Mouse (Mus musculus): ENCODE results near the gene Nop9. TPM values are rescaled to one million over a fixed set of nuclear protein-coding genes. Genes with fewer than 3 reads are reported as not detected.
A peak's percentile ranks its signal among the peaks of the same experiment; 100 is the strongest.

Gene Nop9
- polyA plus RNA-seq (2014; fragmentation: Nextera tagmentation; extraction: Ambion mirVana) = 43.3 and 44.0 TPM in 2 replicates

GRCm38 (mm10) chr14:55745180-55745860 is at the start of gene Nop9, which contains the start of gene Dhrs1:
Gene Nop9 (plus strand): TSS chr14:55745693.
Gene Dhrs1 (minus strand): TSS chr14:55745690.
- H3K36me3 ChIP-seq (ENCODE audit: control insufficient read depth, insufficient read depth, low read length) = peaks cover 32% of the 10 kb centered on the region
- no peak within 1 kb of the TSS for H3K27ac ChIP-seq (ENCODE audit: low read depth, low read length)
- 3% methylated on average over 38 of the region's 48 CpGs for WGBS
- H3K9ac ChIP-seq (ENCODE audit: low read depth, low read length) = peak within 1 kb of the TSS; percentile 83
- no peaks in the 10 kb centered on the region for H3K27me3 ChIP-seq (ENCODE audit: control insufficient read depth, insufficient read depth, low read length)
- peaks cover 23% of the 10 kb centered on the region for H3K4me1 ChIP-seq (ENCODE audit: control insufficient read depth, insufficient read depth, low read length)
- ATAC-seq (ENCODE audit: low FRiP score, low TSS enrichment) = peak; percentile 87
- peak within 1 kb of the TSS; percentile 92 for H3K4me3 ChIP-seq (ENCODE audit: low read length)
- H3K4me2 ChIP-seq (replicated peaks; ENCODE audit: low read depth, low read length) = peak within 1 kb of the TSS; percentile 95
- H3K9me3 ChIP-seq (ENCODE audit: control insufficient read depth, low read length) = no peaks in the 10 kb centered on the region

DNA sequence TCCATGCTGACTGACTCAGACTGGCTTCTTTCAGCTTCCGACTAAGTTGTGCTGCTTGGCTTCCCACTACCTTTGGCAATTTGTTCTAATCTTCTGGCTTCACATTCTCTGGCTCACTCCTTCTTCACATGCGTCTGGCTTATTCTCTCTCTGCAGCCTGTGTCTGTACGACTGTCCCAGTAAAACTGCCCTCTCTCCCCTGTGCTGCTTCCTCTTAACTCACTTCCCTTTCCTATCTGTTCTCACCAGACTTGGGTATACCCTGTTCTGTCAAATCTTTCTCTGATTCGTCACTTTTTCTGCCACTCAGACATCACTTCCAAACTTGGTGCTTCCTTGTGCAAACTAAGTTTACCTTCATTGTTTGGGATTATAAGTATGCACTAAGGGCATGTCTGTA is 48.3 kb upstream of the Nop9 start:
- Histone ChIP-seq H3K27ac (ENCODE audit: low read depth, low read length) (no peak overlapping the region), H3K27me3 (ENCODE audit: control insufficient read depth, insufficient read depth, low read length) (no peaks in the 10 kb centered on the region), H3K4me1 (ENCODE audit: control insufficient read depth, insufficient read depth, low read length) (0 out of 2 replicates have a peak, but pooled peaks cover 4% of the 10 kb centered on the region), H3K36me3 (ENCODE audit: control insufficient read depth, insufficient read depth, low read length) (no peaks in the 10 kb centered on the region), H3K4me2 (replicated peaks; ENCODE audit: low read depth, low read length) (no peak overlapping the region), H3K4me3 (ENCODE audit: low read length) (no peak overlapping the region), H3K9me3 (ENCODE audit: control insufficient read depth, low read length) (no peaks in the 10 kb centered on the region), H3K9ac (ENCODE audit: low read depth, low read length) (no peak overlapping the region)
- ATAC-seq (ENCODE audit: low FRiP score, low TSS enrichment) = no peak
- 82% methylated on average over 4 of the region's 4 CpGs for WGBS

GRCm38 (mm10) chr14:55701131-55701530 is 44.4 kb upstream of the Nop9 start:
- Histone ChIP-seq H3K4me2 (replicated peaks; ENCODE audit: low read depth, low read length) (no peak overlapping the region), H3K27me3 (ENCODE audit: control insufficient read depth, insufficient read depth, low read length) (no peaks in the 10 kb centered on the region), H3K9ac (ENCODE audit: low read depth, low read length) (no peak overlapping the region), H3K9me3 (ENCODE audit: control insufficient read depth, low read length) (no peaks in the 10 kb centered on the region), H3K36me3 (ENCODE audit: control insufficient read depth, insufficient read depth, low read length) (no peaks in the 10 kb centered on the region), H3K4me3 (ENCODE audit: low read length) (no peak overlapping the region), H3K4me1 (ENCODE audit: control insufficient read depth, insufficient read depth, low read length) (0 out of 2 replicates have a peak, but pooled peaks cover 8% of the 10 kb centered on the region), H3K27ac (ENCODE audit: low read depth, low read length) (no peak overlapping the region)
- peak; percentile 34; the same call in 1 of the 2 replicates for ATAC-seq (ENCODE audit: low FRiP score, low TSS enrichment)
- WGBS = 29% methylated on average over 9 of the region's 9 CpGs

GRCm38 (mm10) chr14:55702761-55703160 is 42.7 kb upstream of the Nop9 start:
- Histone ChIP-seq H3K4me3 (ENCODE audit: low read length) (no peak overlapping the region), H3K9me3 (ENCODE audit: control insufficient read depth, low read length) (no peaks in the 10 kb centered on the region), H3K27me3 (ENCODE audit: control insufficient read depth, insufficient read depth, low read length) (no peaks in the 10 kb centered on the region), H3K4me2 (replicated peaks; ENCODE audit: low read depth, low read length) (no peak overlapping the region), H3K4me1 (ENCODE audit: control insufficient read depth, insufficient read depth, low read length) (0 out of 2 replicates have a peak, but pooled peaks cover 8% of the 10 kb centered on the region), H3K9ac (ENCODE audit: low read depth, low read length) (no peak overlapping the region), H3K27ac (ENCODE audit: low read depth, low read length) (no peak overlapping the region), H3K36me3 (ENCODE audit: control insufficient read depth, insufficient read depth, low read length) (no peaks in the 10 kb centered on the region)
- 33% methylated on average over 6 of the region's 6 CpGs for whole genome bisulfite sequencing
- ATAC-seq (ENCODE audit: low FRiP score, low TSS enrichment) = no peak

GRCm38 (mm10) chr14:55706051-55706600 is 39.4 kb upstream of the Nop9 start:
- Histone ChIP-seq H3K4me2 (replicated peaks; ENCODE audit: low read depth, low read length) (no peak overlapping the region), H3K4me3 (ENCODE audit: low read length) (no peak overlapping the region), H3K9me3 (ENCODE audit: control insufficient read depth, low read length) (no peaks in the 10 kb centered on the region), H3K4me1 (ENCODE audit: control insufficient read depth, insufficient read depth, low read length) (0 out of 2 replicates have a peak, but pooled peaks cover 5% of the 10 kb centered on the region), H3K27me3 (ENCODE audit: control insufficient read depth, insufficient read depth, low read length) (no peaks in the 10 kb centered on the region), H3K27ac (ENCODE audit: low read depth, low read length) (no peak overlapping the region), H3K36me3 (ENCODE audit: control insufficient read depth, insufficient read depth, low read length) (no peaks in the 10 kb centered on the region), H3K9ac (ENCODE audit: low read depth, low read length) (no peak overlapping the region)
- WGBS = 87% methylated on average over 8 of the region's 8 CpGs
- no peak for ATAC-seq (ENCODE audit: low FRiP score, low TSS enrichment)

- no peak for ATAC-seq (ENCODE audit: low FRiP score, low TSS enrichment)
- no peaks in the 10 kb centered on the region for H3K27me3 ChIP-seq (ENCODE audit: control insufficient read depth, insufficient read depth, low read length)
Measured at GRCm38 (mm10) chr14:55707397-55707796, 38.1 kb upstream of the Nop9 start.

DNA sequence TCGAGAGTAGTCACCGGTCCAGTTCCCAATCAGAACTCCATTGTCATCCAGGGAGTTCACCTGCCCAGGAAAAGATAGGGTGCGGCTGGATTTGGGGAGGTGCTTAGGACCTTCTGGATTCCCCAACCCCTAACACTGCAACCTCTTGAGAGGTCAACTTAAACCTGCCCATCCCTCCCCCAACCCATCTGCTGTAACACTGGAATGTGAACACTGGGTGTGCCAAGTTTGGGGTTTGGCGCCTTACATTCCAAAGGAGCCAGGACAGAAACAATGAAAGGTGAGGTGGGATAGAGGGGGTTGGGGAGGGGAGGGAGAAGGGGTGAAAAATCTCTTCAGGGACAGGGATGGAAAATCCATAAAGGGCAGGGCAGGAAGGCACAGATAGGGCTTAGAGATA is 36.0 kb upstream of the Nop9 start:
- no peak overlapping the region for H3K27ac ChIP-seq (ENCODE audit: low read depth, low read length)
- no peaks in the 10 kb centered on the region for H3K9me3 ChIP-seq (ENCODE audit: control insufficient read depth, low read length)
- no peak overlapping the region for H3K4me2 ChIP-seq (replicated peaks; ENCODE audit: low read depth, low read length)
- no peak overlapping the region for H3K4me3 ChIP-seq (ENCODE audit: low read length)
- ATAC-seq (ENCODE audit: low FRiP score, low TSS enrichment) = no peak
- H3K9ac ChIP-seq (ENCODE audit: low read depth, low read length) = no peak overlapping the region
- 90% methylated on average over 4 of the region's 4 CpGs for WGBS
- 0 out of 2 replicates have a peak, but pooled peaks cover 5% of the 10 kb centered on the region for H3K27me3 ChIP-seq (ENCODE audit: control insufficient read depth, insufficient read depth, low read length)
- no peaks in the 10 kb centered on the region for H3K36me3 ChIP-seq (ENCODE audit: control insufficient read depth, insufficient read depth, low read length)
- 0 out of 2 replicates have a peak, but pooled peaks cover 3% of the 10 kb centered on the region for H3K4me1 ChIP-seq (ENCODE audit: control insufficient read depth, insufficient read depth, low read length)

More at GRCm38 (mm10) chr14:55707397-55707796, 38.1 kb upstream of the Nop9 start:
- no peak overlapping the region for H3K27ac ChIP-seq (ENCODE audit: low read depth, low read length)
- H3K4me1 ChIP-seq (ENCODE audit: control insufficient read depth, insufficient read depth, low read length) = 0 out of 2 replicates have a peak, but pooled peaks cover 3% of the 10 kb centered on the region
- H3K9ac ChIP-seq (ENCODE audit: low read depth, low read length) = no peak overlapping the region
- H3K4me3 ChIP-seq (ENCODE audit: low read length) = no peak overlapping the region
- H3K36me3 ChIP-seq (ENCODE audit: control insufficient read depth, insufficient read depth, low read length) = no peaks in the 10 kb centered on the region
- no peak overlapping the region for H3K4me2 ChIP-seq (replicated peaks; ENCODE audit: low read depth, low read length)
- no peaks in the 10 kb centered on the region for H3K9me3 ChIP-seq (ENCODE audit: control insufficient read depth, low read length)
- WGBS = 87% methylated on average over 5 of the region's 5 CpGs

DNA sequence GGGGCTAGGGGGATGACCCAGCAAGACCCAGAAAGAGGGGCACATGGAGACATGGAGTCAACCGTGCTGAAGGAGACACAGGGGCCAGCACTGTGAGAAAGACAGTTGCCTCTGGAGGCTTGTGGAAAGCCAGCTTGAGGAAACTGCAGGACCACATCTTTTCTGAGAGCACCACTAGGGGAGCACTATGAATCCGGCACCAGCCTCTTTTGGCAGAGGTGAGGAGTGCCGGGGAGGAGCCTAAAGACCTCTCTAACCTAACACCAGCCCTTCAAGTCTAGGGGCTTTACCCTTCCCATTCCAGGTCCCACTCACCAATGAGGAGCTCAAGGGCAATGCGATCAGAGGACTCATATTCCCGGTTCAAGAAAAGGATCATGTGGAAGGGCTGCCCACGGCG is 33.7 kb upstream of the Nop9 start:
- Histone ChIP-seq H3K4me3 (ENCODE audit: low read length) (no peak overlapping the region), H3K27me3 (ENCODE audit: control insufficient read depth, insufficient read depth, low read length) (0 out of 2 replicates have a peak, but pooled peaks cover 5% of the 10 kb centered on the region), H3K9ac (ENCODE audit: low read depth, low read length) (no peak overlapping the region), H3K36me3 (ENCODE audit: control insufficient read depth, insufficient read depth, low read length) (peaks cover 6% of the 10 kb centered on the region; the same call in 1 of the 2 replicates), H3K9me3 (ENCODE audit: control insufficient read depth, low read length) (no peaks in the 10 kb centered on the region), H3K27ac (ENCODE audit: low read depth, low read length) (no peak overlapping the region), H3K4me2 (replicated peaks; ENCODE audit: low read depth, low read length) (no peak overlapping the region), H3K4me1 (ENCODE audit: control insufficient read depth, insufficient read depth, low read length) (0 out of 2 replicates have a peak, but pooled peaks cover 3% of the 10 kb centered on the region)
- no peak for ATAC-seq (ENCODE audit: low FRiP score, low TSS enrichment)
- WGBS = 84% methylated on average over 7 of the region's 7 CpGs

Measured in kidney, embryonic 14.5 days (tissue).